Mouse (Mus musculus) megakaryocyte-erythroid progenitor cell, adult 5-6 weeks (primary cell): ENCODE data around the gene Palm2. TPM values are rescaled to one million over a fixed set of nuclear protein-coding genes. Genes with fewer than 3 reads are reported as not detected.

Source experiments
- ATAC-seq: replicated peaks from 2 replicates; pipeline ENCODE4 v1.8.0; 2016; ENCODE audit warnings: mild to moderate bottlenecking, inconsistent platforms; ENCODE audit not compliant: severe bottlenecking, poor library complexity, low FRiP score, low TSS enrichment
- total RNA-seq, 2 experiments: library from RNA; stranded (forward) in 1 of 2; stranded (reverse) in 1 of 2; fragments of 200-1000, 215-1000 nt in 1 of 2; fragments of >200 nt in 1 of 2; fragmentation: Nextera tagmentation in 1 of 2; gene quantifications; 2 replicates each; pipeline ENCODE4 v1.2.3; 2014 to 2017

Palm2 gene
- total RNA-seq, 2 experiments from 2014 or later = not detected

DNA sequence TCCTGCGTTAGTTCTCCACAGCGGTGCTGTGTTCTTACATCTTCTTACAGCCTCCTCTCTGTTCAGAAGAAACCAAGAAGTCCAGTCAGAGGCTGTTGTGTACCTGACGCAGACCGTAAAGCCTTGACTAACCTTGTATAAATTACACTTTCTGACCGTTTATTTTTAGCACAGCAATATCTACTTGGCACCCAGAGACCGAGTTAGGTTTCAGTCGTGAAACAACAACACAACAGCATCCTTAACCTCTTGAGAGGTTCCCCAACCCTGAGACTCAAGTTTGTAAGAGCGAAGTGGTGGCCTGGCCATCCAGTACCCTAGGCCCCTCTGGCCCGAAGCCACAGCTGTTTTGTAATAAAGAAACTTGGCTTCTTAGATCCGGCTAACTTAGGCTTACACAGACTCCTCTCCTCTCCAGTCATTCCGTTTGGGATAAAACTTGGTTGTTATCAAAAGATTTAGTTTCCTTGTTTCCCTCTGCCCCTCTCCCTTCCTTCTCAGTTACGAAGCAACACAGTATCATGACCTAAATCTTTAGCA is 250.7 kb downstream of the Palm2 start:
- ATAC-seq = no peak

DNA sequence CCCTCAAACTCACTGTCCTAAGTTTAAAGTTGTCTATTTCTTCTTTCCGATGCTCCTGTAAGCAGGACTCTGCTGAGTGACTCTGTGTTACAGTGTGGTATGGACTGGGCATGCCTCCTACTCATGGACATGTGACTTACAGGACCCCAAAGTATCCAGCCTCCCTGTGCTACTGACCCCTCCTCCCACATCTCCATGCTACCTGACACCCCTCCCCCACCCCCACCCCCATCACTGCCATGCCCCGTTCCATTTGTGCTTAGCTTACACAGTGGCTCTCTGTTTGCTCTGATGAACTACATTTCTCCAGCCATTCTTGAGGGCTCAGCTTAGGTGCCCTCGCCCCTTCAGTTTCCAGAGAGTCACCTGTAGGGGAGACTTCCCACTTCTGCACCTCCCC is 252.7 kb downstream of the Palm2 start:
- ATAC-seq = no peak

DNA sequence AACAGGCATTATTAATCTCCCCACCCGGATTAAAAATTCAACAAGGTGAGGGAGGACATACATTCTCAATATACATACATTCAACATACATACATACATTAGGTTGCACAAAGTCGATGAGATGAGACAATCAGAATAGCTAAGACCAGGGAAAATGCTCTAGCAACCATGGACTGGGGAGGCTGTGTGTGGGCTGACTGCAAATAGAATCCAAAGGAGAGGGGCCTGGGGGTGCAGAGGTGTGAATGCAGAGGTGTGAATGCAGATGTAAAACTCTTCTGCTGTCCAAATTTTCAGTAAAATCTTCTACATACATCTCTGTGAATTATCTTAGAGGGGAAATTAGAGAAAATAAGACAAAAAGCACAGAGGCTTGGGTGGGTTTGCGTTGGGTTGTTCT is 253.5 kb downstream of the Palm2 start:
- no peak for ATAC-seq

DNA sequence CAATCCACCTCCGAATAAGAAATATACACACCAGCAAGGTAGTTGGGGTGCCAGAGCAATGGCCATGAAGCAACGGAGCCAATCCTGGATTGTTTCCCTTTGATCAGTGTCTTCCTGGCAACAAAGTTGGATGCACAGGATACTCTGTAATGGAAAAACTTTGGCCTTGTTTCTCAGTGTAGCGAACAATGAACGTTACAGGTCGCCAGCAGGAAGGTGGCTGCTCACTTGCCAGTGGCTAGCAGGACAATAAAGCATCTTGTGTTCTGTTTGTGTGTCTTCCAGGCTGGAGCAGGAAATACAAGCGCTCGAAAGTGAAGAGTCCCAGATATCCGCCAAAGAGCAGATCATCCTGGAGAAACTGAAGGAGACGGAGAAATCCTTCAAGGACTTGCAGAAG is 254.1 kb downstream of the Palm2 start:
- ATAC-seq = no peak

DNA sequence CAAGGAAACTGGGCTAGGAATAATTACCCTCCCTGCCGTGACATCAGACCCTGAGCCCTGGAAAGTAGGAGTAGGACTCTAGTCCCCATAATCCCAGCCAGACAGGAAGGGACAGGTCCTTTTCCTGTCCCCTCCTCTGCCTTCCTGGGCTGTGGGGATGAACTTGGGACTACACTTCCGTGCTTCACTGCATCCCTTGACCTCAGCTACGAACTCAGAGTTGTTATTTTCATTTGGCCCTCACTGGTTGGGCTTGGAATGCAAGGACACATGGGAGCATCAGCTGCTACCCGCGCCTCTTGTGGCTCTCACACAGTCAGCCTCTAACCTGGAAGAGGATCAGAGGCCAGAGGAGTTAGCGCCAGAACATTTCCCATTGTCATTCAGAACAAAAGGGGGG is 256.0 kb downstream of the Palm2 start:
- no peak for ATAC-seq

DNA sequence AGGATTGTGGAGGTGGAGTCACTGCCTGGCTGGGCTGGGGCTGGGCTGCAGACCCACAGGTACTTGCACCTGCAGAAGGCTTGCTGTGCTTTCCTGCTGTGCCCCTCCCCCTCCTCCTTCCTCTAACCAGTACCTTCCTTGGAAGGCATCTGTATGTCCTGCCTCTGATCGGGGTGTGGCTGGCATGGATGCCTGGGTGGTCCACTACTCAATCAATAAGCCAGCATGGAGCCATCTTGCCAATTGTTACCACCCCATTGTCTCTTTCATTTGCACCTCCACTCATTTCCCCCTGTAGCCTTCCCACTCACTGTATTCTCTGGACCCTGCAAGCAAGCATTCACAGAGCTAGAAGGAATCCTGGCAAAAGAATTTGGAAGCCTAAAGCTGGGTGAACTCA is 256.8 kb downstream of the Palm2 start:
- no peak for ATAC-seq

DNA sequence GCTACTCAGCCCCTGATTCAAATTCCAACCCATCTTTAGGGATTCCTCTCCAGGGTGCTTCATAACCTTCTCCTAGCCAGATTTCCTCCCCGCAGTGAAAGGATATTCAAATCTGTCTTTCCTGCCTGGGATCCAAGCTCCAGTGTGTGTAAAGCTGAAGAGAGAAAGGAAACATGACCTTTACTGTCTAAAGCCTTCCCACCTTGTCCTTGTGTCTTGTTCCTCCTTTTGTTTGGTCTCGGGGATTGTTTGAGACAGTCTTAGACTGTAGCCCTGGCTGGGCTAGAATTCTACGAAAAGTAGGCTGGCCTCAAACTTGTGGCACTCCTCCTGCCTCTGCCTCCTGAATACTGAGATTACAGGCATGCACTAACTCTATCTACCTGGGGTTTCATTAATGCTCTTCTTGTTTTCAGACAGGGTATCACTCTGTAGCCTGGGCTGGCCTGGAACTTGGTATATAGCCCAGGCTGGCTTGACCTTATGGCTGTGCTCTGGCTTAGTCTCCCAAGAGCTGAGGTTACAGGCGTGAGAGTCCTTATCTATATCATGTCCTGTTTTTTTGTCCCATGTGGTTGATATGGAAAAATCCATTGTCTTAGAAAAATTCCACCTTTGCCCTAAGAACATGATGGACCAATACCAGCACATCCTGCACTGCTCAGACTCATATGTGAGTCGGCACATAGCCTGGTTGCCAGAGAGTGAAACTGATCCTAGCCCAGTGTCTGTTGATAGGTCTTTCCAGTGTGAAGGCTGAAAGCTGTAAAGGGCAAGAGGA is 260.5 kb downstream of the Palm2 start:
- no peak for ATAC-seq

DNA sequence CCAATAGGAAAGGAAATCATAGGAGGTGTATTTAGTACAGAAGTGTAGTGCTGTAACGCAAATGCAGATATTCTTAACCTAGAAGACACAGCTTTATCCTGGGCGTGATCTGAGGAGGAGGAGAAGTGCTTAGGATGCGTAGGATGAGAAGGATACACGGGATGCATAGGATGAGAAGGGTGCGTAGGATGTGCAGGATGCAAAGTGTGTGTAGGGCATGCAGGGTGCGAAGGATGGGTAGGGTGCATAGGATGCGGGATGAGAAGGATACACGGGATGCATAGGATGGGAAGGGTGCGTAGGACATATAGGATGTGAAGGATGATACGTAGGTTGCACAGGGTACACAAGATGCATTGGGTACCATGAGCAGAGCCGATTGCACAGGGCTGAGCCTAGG is 262.9 kb downstream of the Palm2 start:
- no peak for ATAC-seq

DNA sequence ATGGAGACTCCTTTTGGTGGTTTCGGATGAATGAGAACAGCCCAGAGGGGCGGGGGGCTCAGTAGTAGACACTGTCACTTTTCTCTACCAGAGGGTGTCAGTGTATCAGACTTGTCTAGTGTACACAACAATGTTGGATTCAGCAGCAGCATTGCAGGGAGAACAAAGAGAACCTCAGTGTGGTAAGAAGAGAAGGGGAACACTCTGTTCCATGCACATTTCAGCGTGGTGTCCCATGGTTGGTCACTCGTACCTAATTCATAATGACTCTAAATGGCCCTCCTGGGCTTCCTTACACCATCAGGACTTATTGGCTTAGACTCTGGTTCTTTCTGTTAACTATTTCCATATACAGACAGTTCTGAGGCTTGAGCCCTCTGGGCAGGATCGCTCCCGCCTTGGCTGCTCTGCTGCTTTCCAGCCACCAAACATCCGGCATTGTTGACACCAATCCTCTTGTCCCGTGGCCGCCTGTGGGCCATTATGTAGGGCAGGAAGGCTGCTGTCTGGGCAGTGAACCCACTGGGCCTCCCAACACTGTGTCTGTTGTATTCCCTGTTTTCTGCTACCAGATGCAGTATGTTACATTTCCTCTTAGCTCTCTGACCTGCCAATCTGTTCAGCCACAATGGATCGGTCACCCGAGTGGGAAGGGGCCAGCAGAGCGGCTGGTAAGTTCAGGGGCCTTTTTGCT is 264.0 kb downstream of the Palm2 start:
- no peak for ATAC-seq

DNA sequence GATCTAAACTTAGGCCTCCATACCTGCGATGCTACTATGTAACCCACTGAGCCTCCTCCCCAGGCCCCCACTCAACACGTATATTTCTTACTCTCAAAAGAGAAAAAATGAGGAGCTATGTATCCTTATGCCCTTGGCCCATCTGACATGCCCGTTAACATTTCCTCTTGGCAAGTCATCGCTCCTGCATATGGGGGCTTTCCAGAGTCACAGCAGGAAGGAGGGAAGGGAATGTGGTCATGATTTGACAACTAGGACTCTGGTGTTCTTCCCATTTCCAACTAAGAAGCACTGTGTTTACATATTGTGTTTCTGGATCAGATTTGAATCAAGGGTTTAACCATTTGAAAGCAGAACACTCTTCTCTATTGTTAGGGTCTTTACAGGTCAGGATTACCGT is 267.5 kb downstream of the Palm2 start:
- ATAC-seq = no peak

DNA sequence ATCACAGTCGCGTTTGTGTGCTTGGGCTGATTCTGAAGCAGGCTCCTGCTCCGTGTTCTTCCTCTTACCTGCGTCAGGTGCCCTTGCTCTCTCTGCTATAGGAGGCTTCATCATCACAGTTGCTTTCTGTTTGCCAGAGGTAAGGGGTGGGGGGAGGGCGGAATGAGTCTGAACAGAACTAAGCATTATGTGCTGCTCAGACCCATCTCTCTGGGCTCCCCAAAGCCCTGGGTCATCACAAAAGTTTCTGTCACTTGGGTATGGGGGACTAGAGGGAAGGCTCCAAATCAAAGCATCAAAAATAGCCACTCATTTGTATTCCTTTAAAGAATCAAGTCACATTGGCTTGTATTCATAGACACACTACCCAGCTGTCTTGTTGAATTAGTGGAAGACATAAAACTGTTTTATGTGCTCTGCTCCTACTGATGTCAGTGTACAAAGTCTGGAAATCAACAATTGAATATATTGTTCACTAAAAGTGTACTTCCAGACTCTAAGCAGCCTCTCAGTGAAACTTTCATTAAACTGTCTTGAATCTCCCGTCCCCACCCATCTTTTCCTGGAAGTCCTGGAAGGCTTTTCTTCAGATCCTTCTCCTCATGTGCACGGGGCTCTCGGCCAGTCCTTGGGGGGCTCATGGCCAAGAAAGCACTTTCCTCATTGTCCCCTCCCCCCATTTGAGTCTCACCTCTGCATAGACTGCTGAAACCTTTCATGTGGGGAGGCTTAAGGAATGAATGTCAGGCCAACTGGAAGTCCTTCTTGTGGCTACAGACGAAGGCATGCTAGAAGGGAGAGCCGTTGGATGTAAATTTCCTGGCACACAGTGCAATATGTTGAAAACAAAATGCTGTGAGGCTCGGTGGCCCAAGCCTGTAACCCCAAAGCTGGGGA is 269.8 kb downstream of the Palm2 start:
- no peak for ATAC-seq

DNA sequence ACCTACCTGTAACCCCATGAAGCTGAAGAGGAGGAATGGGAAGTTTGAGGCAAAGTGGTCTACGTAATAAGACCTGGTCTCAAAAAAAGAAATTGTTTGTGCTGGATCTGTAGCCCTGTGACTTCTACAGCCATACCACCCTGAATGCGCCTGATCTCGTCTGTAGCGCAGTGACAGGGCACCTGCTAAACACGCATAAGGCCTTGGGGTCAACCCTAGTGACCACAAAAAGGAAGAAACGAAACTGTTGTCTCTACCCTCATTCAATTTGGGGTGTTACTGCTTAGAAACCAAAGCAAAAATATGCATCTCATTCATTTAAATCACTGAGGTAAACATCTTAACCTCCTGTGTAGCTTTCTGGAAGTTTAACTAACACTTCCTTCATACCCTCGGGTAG is 270.5 kb downstream of the Palm2 start:
- ATAC-seq = no peak

DNA sequence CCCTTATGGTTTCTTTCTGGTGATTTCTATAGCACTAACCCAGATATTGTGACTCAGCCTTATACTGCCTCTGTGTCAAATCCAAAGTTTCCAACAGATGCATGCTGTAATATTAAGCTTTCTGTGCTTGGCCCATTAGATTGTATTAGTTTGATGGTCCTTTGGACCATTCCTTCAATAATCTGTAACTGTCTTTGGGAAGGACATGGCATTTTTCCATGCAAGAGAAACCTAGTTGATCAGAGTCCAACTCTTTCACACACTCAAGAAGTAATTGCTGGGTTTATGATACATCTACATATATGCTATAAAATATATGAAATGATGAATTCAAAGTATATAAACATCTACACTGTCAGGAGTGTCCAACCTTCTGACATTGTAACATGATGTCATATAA is 281.8 kb downstream of the Palm2 start:
- no peak for ATAC-seq

DNA sequence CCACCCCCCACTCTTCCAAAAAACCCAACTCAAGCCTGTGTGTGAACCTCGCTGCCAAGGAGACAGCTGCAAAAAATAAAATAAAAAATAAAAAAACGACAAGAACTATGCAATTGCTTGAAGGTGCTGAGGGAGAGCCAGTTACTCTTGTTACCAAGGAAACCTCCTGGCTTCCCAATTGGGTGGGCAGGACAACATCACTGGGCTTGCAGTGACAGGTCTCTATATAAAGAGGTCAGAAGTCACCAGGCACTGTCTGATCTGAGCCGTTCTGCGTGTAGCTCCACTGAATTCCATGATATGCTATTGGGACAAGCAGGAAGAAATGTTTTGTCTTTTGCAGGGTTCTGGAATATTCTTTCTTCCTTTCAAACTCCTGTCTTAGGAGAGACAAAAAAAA is 282.7 kb downstream of the Palm2 start:
- ATAC-seq = no peak

DNA sequence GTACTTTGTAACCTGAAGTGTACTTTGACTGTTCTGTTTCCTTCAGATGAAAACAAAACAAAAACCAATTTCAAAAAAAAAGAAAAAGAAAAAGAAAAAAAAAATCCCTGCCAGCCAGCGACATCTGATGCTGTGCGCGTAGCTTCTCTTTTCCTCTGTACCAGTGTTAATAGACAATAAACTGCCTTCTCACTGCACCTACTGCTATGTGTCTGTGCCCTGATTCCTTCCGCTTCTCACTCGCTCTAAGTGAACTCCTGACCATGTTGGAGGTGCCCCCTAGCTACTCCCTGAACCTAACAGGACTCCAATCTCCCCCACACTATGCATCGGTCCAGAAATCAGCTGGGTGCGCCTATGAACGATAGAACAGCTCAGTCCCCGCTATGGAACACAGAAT is 283.3 kb downstream of the Palm2 start, which contains the start of gene Akap2:
Gene Akap2, plus strand, starts transcription at position 304 of the 400 bp plus-strand sequence.
- ATAC-seq = no peak

DNA sequence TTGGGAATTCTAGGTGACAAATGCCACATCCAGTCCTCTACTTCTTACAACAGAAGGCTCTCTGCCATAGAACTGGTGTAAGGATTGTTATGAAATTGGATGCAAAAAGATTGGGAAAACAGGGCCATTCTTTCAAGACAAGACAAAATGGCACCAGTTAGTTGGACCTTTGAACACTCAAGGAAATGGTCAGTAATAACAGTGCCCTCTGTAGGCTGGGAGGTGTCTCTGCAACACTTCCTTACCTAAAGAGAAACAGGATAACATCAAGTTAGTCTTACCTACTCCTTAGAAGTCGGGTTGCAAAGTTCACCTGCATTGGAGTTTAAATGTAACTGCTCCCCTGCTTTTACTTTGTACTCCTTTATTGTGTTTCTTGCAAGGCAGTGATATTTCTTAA is 285.3 kb downstream of the Palm2 start:
- ATAC-seq = no peak

DNA sequence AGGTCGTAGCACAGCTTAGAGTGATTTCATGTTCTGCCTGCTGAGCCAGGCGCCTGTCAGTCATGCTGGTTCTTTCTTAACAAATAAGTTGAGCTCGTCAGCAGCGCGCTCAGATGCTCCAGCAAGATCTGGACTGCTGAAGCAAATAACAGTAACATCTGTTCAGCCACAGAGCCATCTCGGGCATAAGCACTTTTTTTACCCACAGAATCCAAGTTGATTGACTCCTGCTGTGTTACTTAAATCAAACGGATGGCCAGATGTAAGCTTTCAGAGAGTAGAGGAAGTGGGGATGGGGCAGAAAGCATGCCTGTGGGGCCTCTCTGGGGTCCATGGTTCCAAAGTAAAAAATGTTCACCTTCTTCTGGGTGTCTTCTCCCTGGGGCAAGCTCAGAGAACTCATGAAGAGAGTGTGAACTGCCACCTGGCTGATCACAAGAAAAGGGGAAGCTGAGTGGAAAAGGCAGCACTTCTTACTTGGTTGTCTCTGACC is 286.9 kb downstream of the Palm2 start:
- no peak for ATAC-seq

DNA sequence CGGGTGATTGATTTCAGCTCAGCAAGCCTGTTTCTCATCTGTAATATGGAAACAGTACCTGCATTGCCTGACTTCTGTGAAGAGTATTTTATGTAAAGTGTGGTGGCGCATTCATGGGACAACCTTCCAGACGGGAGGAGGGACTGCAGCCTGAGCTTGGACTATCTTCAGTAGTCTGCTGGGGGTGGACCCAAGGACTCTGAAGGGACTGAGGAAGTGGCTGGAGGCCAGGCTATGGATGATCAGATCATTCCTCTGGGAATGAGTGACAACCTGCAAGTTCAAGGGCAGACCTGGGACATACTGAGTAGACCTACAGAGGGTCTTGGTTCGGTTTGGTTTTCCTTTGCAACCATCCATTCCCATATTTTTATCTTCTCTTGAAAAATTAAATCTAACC is 288.2 kb downstream of the Palm2 start:
- ATAC-seq = no peak

DNA sequence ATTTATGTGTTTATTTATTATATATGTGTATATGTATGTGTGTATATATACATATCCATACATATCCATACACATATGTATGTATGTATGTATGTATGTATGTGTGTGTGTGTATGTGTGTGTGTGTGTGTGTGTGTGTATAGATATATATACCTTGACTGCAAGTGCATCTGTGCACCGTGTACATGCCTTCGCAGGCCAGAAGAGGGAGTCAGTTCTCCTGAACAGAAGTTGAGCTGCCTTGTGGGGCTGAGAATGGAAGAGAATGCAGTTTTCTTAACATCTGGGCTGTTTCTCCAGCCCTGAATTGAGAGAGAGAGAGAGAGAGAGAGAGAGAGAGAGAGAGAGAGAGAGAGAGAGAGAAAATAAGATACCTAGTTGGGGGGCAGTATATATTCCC is 289.6 kb downstream of the Palm2 start:
- ATAC-seq = no peak

DNA sequence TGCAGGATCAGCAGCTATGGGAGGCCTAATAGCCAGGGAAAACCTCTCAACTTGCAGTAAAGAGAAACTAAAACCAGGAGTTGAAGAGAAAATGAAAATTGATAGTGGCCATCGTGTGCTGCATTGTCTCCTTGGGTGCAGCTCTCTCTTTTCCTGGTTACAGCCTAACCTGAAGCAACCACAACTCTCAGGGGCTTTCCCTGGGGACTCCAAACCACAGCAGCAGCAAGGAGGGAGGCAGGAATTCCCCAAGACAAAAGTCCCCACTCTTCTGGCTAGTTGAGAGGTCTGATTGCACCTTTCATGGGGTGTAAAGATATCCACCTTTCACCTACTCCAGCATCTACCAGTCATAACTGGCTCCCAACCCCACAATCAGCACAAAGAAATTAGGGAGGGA is 291.5 kb downstream of the Palm2 start:
- ATAC-seq = no peak
